Mouse (Mus musculus): ENCODE results near the gene Zfp59.
A peak's percentile ranks its signal among the peaks of the same experiment; 100 is the strongest.

GRCm38 (mm10) chr7:27860396-27861235 is 22.2 kb downstream of the Zfp59 start:
- TF ChIP-seq CTCF (IDR thresholded peaks at IDR 0.05; ENCODE audit: extremely low read depth, insufficient read depth, insufficient read length, insufficient replicate concordance) (no peak), POLR2A (IDR thresholded peaks at IDR 0.05; ENCODE audit: low read depth, low read length) (peak; percentile 24)
